Mouse (Mus musculus) cerebellum, postnatal 36 days (tissue): Measurements from ENCODE around the gene Zfp523.
"Not testable (repeated sequence)": the region's sequence is repeated elsewhere in the genome, so short reads cannot be mapped to it uniquely, and the experiment has no call there.

Source experiments
- DNase-seq, 2 experiments: peaks; one replicate each; pipeline ENCODE4 v3.0.0; 2021 to 2022; ENCODE audit warnings: mixed read lengths in 2 of 2

Zfp523 gene

GRCm38 (mm10) chr17:28212391-28212790 is 35.5 kb downstream of the Zfp523 start:
- DNase-seq = no peak

DNA sequence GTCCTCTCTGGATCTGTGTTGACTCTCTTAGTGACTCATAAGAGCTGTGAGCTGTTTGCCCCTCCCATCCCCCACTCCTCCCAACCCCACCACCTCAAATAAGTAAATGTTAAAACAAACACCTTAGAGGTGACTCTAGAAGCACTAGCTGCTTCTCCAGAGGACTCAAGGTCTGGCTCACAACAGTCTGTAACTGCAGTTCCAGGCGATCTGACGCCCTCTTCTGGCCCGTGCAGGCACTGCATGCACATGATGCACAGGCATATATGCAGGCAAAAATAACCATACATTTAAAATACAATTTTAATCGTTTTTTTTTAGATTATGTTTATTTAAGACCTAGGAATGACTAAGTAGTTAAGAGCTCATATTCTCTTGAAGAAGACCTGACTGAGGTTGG is 36.3 kb downstream of the Zfp523 start:
- no peak for DNase-seq

DNA sequence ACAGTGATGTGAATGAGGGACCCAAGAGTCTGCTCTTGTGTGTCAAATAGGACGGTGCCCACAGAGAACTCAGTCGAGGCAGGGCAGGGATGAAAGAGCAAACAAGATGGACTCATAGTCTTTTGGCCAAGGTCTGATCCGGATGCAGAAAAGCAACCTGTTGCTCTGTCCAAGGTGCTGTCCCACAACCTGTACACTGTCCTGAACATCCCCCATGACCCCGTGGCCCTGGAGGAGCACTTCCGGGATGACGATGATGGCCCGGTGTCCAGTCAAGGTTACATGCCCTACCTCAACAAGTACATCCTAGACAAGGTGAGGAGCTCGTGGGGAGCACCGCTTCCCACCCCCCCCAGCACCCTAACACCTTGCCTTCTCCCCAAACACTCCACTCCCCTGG is 39.9 kb downstream of the Zfp523 start:
- DNase-seq = no peak

- no peak for DNase-seq
Measured at GRCm38 (mm10) chr17:28217721-28218649, 41.1 kb downstream of the Zfp523 start.

DNA sequence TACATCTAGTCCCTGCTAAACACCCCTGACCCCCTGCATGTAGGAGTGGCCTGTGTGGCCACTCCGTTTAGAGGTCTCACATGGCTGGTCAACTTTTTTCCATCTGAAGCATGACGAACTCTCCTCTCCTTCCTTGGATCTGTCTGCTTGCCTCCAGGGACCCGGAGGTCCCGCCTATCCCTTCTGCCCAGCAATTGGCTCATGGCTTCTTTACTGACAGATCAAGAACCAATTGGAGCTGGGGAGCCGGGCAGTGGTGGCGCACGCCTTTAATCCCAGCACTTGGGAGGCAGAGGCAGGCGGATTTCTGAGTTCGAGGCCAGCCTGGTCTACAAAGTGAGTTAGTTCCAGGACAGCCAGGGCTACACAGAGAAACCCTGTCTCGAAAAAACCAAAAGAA is 45.5 kb downstream of the Zfp523 start:
- not testable (repeated sequence) for DNase-seq

- peak; percentile 87 to 93 for DNase-seq
Measured at GRCm38 (mm10) chr17:28223561-28224391, 46.8 kb downstream of the Zfp523 start.

GRCm38 (mm10) chr17:28224615-28225014 is 47.7 kb downstream of the Zfp523 start:
- DNase-seq = no peak

- DNase-seq = peak; percentile 85 to 92
Measured at GRCm38 (mm10) chr17:28226014-28226413, 49.1 kb downstream of the Zfp523 start.

DNA sequence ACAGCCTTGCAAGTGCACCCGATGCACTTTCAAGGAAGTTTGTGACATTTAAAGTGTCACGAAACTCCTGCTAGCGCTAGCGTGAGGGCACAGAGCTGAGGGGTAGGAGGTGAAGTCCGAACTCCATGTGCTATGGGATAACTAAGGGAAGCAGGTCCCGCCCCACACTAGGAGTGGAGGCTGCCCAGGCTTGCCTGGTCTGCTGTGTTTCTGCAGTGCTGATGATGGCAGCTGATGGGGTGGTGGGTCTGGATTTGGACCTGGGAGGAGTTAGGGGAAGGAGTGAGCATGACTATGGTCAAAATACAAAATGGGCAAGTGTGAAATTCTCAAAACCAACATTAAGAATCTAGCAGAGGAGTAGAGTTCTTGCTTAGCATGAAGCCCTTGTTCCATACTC is 53.6 kb downstream of the Zfp523 start:
- DNase-seq = no peak

GRCm38 (mm10) chr17:28231026-28231736 is 54.3 kb downstream of the Zfp523 start:
- no peak for DNase-seq

- DNase-seq = peak; percentile 96 to 98
Measured at GRCm38 (mm10) chr17:28232475-28233060, 55.6 kb downstream of the Zfp523 start, which contains the start of gene Ppard. Ppard (plus strand) TSS chr17:28232700.

GRCm38 (mm10) chr17:28233091-28233731 is 56.3 kb downstream of the Zfp523 start:
- DNase-seq = peak in 1 of 2 experiments; percentile 20

- peak; percentile 61 to 62 for DNase-seq
Measured at GRCm38 (mm10) chr17:28234641-28235040, 57.7 kb downstream of the Zfp523 start.

DNA sequence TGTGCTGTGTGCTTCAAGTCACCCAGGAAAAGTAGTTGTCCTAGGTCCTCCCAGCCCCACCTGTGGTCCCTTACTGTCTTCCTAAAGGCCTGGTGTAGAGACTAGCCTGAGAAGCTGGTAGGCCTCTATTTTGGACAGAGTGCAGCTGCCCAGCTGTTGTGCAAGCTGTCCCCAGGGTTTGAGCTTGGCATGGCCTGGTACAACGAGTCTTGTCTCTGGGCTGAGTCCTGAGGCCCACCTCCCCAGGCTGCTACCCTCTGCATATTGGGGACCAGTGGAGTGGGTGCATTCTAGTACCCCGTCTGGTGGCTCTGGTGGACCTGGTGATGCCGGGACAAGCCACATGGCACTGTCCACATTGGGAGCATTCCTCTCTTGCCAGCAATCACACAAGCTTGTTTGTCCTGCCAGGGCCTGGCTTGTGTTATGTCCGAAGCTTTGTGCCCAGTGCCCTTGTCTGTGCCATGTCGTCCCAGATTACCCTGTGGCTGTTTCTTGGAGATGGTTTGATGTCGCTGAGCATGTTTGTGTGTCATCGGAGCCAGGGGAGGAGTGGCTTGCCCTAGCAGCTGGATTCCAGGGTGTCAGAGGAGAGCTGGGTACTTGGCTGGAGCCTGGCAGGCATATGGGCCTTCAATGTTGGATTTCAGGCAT is 59.2 kb downstream of the Zfp523 start:
- DNase-seq = no peak

- DNase-seq = no peak
Measured at GRCm38 (mm10) chr17:28236636-28237015, 59.7 kb downstream of the Zfp523 start.

- DNase-seq = no peak
Measured at GRCm38 (mm10) chr17:28237362-28237761, 60.4 kb downstream of the Zfp523 start.

DNA sequence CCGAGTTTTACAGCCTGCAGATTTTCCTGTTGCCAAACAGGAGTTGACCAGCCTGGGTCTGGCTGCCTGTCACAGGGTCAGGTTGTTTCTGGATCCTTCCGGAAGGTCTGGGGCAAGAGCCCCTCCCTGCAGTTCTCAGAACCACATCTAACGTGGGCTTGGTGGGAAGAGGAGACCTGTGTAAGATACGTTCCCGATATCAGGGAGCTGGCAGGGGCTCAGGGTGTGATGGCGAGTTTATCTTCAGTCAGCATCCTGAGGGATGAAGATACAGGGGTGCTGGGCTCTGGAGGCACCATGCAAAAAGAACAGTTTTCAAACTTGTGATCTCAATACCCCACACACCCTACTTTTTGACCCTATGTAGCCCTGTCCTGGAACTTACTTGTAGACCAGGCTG is 60.9 kb downstream of the Zfp523 start:
- DNase-seq = no peak

DNA sequence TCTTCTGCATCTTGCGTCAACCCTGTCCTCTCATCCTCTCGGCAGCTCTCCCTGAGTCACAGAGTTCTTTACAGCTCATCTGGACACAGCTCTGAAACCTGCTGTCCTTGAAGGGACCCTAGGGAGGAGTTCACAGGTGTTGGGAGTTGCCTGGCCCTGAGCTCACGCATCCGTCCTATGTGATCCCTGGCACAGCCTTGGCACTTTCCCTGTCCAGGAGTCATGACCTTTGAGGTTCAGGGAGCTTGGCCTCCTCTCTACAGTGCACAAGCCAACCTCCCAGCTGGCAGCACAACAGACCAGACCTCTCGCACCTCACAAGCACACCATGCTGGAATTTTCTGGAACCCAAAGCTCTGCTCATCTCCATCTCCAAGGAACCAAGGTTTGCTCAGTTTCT is 63.9 kb downstream of the Zfp523 start:
- DNase-seq = no peak

- no peak for DNase-seq
Measured at GRCm38 (mm10) chr17:28242296-28242695, 65.4 kb downstream of the Zfp523 start.

- no peak for DNase-seq
Measured at GRCm38 (mm10) chr17:28244214-28244613, 67.3 kb downstream of the Zfp523 start.

- DNase-seq = no peak
Measured at GRCm38 (mm10) chr17:28244714-28245113, 67.8 kb downstream of the Zfp523 start.
